Mouse (Mus musculus): ENCODE measurements around the gene Hoxa1. TPM values are rescaled to one million over a fixed set of nuclear protein-coding genes. Genes with fewer than 3 reads are reported as not detected.

Hoxa1 gene
- polyA plus RNA-seq, 1 experiment from 2014 or later: 1.8 TPM

GRCm38 (mm10) chr6:52183311-52184080, 25.4 kb upstream of the Hoxa1 start:
- Histone ChIP-seq H3K9me3 (ENCODE audit: control insufficient read depth, low read length) (no peaks in the 10 kb centered on the region), H3K4me3 (ENCODE audit: low read length) (peak overlapping the region; percentile 12), H3K27me3 (replicated peaks; ENCODE audit: control insufficient read depth, insufficient read depth, low read length) (peaks cover 48% of the 10 kb centered on the region), H3K4me2 (ENCODE audit: low read length) (peak overlapping the region; percentile 38), H3K4me1 (ENCODE audit: control insufficient read depth, insufficient read depth, low read depth, low read length) (no peaks in the 10 kb centered on the region; the same call in 1 of the 2 replicates), H3K36me3 (ENCODE audit: control insufficient read depth, insufficient read depth, low read length) (no peaks in the 10 kb centered on the region), H3K27ac (ENCODE audit: low read depth, low read length) (peak overlapping the region; percentile 75), H3K9ac (ENCODE audit: low read depth, low read length) (peak overlapping the region; percentile 41)
- no peak for ATAC-seq
- 13% methylated on average over 10 of the region's 10 CpGs for WGBS

DNA sequence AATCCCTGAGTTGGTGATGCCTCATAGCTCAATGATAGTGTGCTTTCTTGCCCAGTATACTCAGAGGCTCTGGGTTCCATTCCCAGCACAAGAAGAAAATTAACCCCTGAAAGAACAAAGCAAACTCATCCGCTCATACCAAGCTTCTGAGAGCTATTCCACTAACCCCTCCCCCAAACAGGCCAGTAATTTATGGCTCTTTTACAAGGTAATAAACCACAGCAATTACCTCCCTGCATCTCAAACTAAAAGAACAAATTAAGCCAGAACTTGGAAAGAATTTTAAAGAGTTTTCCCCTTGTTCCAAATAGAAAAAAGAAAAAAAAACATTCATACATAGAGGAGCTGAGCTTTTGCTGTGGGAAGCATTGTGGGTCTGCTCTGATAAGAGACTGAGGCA, 24.7 kb upstream of the Hoxa1 start:
- no peak overlapping the region; the same call in 1 of the 2 replicates for H3K4me3 ChIP-seq (ENCODE audit: low read length)
- H3K9me3 ChIP-seq (ENCODE audit: control insufficient read depth, low read length): no peaks in the 10 kb centered on the region
- peak overlapping the region; percentile 75 for H3K27ac ChIP-seq (ENCODE audit: low read depth, low read length)
- ATAC-seq: no peak
- WGBS: 22% methylated on average over 1 of the region's 1 CpGs
- peak overlapping the region; percentile 41 for H3K9ac ChIP-seq (ENCODE audit: low read depth, low read length)
- no peaks in the 10 kb centered on the region for H3K36me3 ChIP-seq (ENCODE audit: control insufficient read depth, insufficient read depth, low read length)
- peak overlapping the region; percentile 38 for H3K4me2 ChIP-seq (ENCODE audit: low read length)
- H3K27me3 ChIP-seq (replicated peaks; ENCODE audit: control insufficient read depth, insufficient read depth, low read length): peaks cover 49% of the 10 kb centered on the region
- no peaks in the 10 kb centered on the region; the same call in 1 of the 2 replicates for H3K4me1 ChIP-seq (ENCODE audit: control insufficient read depth, insufficient read depth, low read depth, low read length)

DNA sequence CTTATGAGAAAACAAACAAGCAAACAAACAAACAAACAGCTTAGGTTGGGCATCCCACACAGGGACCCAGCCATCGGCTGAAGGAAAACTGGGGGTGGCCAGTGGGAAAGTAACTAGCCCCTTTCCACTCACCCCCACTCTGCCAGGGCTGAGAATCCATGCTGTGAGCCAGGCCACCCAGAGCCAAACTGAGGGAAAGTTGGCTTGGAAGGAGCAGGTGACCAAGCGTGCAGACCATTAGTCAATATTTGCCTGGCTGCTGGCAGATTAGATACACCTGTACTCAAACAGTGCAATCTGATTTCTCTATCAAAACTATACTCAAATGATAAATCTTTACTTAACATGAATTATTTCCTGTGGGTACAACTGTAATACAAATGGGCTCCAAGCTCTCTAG, 23.9 kb upstream of the Hoxa1 start:
- Histone ChIP-seq H3K36me3 (ENCODE audit: control insufficient read depth, insufficient read depth, low read length) (no peaks in the 10 kb centered on the region), H3K4me1 (ENCODE audit: control insufficient read depth, insufficient read depth, low read depth, low read length) (no peaks in the 10 kb centered on the region; the same call in 1 of the 2 replicates), H3K9ac (ENCODE audit: low read depth, low read length) (no peak overlapping the region), H3K4me3 (ENCODE audit: low read length) (no peak overlapping the region), H3K9me3 (ENCODE audit: control insufficient read depth, low read length) (no peaks in the 10 kb centered on the region), H3K4me2 (ENCODE audit: low read length) (peak overlapping the region; percentile 64), H3K27ac (ENCODE audit: low read depth, low read length) (no peak overlapping the region), H3K27me3 (replicated peaks; ENCODE audit: control insufficient read depth, insufficient read depth, low read length) (peaks cover 44% of the 10 kb centered on the region)
- ATAC-seq: no peak
- 20% methylated on average over 2 of the region's 2 CpGs for WGBS

DNA sequence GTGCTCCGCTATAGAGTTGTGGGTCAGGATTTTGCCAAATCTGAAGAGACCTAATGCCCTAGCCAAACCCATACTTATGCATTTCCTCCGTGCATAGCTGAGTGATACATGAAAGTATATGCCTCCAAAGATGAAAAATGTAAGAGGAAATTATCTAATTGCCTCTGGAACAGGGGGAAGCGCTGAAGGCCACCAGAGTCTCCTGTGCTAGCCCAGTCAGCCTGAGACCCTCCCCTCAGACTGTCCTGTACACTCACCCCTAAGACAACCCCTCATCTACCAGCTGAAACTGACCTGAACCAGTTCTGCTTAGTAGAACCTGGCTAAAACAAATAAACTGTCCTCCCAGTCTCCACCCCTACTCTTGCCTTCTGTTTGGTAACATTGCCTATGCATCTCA, 22.6 kb upstream of the Hoxa1 start:
- Histone ChIP-seq H3K4me1 (ENCODE audit: control insufficient read depth, insufficient read depth, low read depth, low read length) (no peaks in the 10 kb centered on the region; the same call in 1 of the 2 replicates), H3K27me3 (replicated peaks; ENCODE audit: control insufficient read depth, insufficient read depth, low read length) (peaks cover 33% of the 10 kb centered on the region)
- 16% methylated on average over 3 of the region's 3 CpGs for WGBS

DNA sequence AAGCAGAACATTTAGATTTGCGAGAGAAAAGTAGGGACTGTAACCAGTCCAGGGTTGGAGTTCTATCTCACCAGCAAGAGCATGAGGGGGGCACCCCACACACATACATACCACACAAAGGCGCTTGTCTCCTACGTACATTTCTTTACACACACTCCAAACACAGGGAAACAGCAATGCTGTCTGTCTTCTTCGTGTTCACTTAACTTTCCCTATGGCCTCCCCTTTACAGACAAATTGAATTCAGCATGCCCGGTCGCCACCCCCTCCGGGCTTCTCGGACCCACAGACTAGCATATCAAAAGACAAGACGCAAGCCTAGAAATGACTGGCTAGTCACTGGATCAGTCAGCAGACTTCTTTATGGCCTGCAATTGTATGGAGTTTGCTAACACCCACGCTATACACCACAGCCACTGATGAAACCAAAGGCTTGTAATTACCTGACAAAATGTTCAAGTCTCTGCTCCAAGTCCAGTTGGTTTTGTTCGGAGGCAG, 22.1 kb upstream of the Hoxa1 start:
- H3K4me3 ChIP-seq (ENCODE audit: low read length): peak overlapping the region; percentile 52
- H3K36me3 ChIP-seq (ENCODE audit: control insufficient read depth, insufficient read depth, low read length): no peaks in the 10 kb centered on the region
- peaks cover 32% of the 10 kb centered on the region for H3K27me3 ChIP-seq (replicated peaks; ENCODE audit: control insufficient read depth, insufficient read depth, low read length)
- H3K4me1 ChIP-seq (ENCODE audit: control insufficient read depth, insufficient read depth, low read depth, low read length): no peaks in the 10 kb centered on the region
- WGBS: 6% methylated on average over 11 of the region's 11 CpGs
- peak overlapping the region; percentile 64 for H3K4me2 ChIP-seq (ENCODE audit: low read length)
- H3K9me3 ChIP-seq (ENCODE audit: control insufficient read depth, low read length): no peaks in the 10 kb centered on the region
- no peak for ATAC-seq
- peak overlapping the region; percentile 90 for H3K27ac ChIP-seq (ENCODE audit: low read depth, low read length)
- H3K9ac ChIP-seq (ENCODE audit: low read depth, low read length): peak overlapping the region; percentile 69

More for the DNA sequence above, 22.6 kb upstream of the Hoxa1 start:
- H3K4me3 ChIP-seq (ENCODE audit: low read length): peak overlapping the region; percentile 52
- H3K9me3 ChIP-seq (ENCODE audit: control insufficient read depth, low read length): no peaks in the 10 kb centered on the region
- peak overlapping the region; percentile 69 for H3K9ac ChIP-seq (ENCODE audit: low read depth, low read length)
- ATAC-seq: no peak
- H3K4me2 ChIP-seq (ENCODE audit: low read length): peak overlapping the region; percentile 64
- H3K27ac ChIP-seq (ENCODE audit: low read depth, low read length): peak overlapping the region; percentile 90
- H3K36me3 ChIP-seq (ENCODE audit: control insufficient read depth, insufficient read depth, low read length): no peaks in the 10 kb centered on the region

DNA sequence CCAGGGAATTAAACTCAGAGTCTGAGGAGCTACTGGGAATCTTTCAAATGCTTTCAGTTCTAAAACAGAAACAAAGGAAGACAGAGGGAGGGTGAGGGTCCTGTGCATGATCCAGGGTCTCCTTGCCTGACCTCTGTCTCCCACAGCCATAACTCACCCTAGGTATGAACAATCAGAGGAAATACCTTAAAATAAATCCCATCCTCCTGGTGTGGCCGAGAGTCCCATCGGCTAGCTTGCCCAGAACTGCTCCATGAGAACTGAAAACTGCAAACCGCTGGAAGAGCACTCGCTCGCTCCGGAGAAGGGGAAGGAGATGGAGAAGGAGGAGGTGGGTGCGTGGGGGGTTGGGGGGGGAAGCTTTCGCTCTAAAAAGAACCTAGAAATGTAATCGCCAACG, 21.6 kb upstream of the Hoxa1 start:
- Histone ChIP-seq H3K4me3 (ENCODE audit: low read length) (peak overlapping the region; percentile 52), H3K9me3 (ENCODE audit: control insufficient read depth, low read length) (no peaks in the 10 kb centered on the region), H3K27ac (ENCODE audit: low read depth, low read length) (peak overlapping the region; percentile 90), H3K4me1 (ENCODE audit: control insufficient read depth, insufficient read depth, low read depth, low read length) (no peaks in the 10 kb centered on the region), H3K27me3 (replicated peaks; ENCODE audit: control insufficient read depth, insufficient read depth, low read length) (peaks cover 36% of the 10 kb centered on the region), H3K4me2 (ENCODE audit: low read length) (peak overlapping the region; percentile 64), H3K36me3 (ENCODE audit: control insufficient read depth, insufficient read depth, low read length) (no peaks in the 10 kb centered on the region), H3K9ac (ENCODE audit: low read depth, low read length) (peak overlapping the region; percentile 69)
- no peak for ATAC-seq
- 2% methylated on average over 10 of the region's 10 CpGs for WGBS

- Histone ChIP-seq H3K27me3 (replicated peaks; ENCODE audit: control insufficient read depth, insufficient read depth, low read length) (peaks cover 38% of the 10 kb centered on the region), H3K4me2 (ENCODE audit: low read length) (peak overlapping the region; percentile 64), H3K9me3 (ENCODE audit: control insufficient read depth, low read length) (no peaks in the 10 kb centered on the region), H3K27ac (ENCODE audit: low read depth, low read length) (peak overlapping the region; percentile 90), H3K4me3 (ENCODE audit: low read length) (peak overlapping the region; percentile 52), H3K4me1 (ENCODE audit: control insufficient read depth, insufficient read depth, low read depth, low read length) (no peaks in the 10 kb centered on the region), H3K9ac (ENCODE audit: low read depth, low read length) (peak overlapping the region; percentile 69), H3K36me3 (ENCODE audit: control insufficient read depth, insufficient read depth, low read length) (no peaks in the 10 kb centered on the region)
- WGBS: 1% methylated on average over 4 of the region's 4 CpGs
- ATAC-seq: no peak
Measured at GRCm38 (mm10) chr6:52178918-52179665, 21.0 kb upstream of the Hoxa1 start.

DNA sequence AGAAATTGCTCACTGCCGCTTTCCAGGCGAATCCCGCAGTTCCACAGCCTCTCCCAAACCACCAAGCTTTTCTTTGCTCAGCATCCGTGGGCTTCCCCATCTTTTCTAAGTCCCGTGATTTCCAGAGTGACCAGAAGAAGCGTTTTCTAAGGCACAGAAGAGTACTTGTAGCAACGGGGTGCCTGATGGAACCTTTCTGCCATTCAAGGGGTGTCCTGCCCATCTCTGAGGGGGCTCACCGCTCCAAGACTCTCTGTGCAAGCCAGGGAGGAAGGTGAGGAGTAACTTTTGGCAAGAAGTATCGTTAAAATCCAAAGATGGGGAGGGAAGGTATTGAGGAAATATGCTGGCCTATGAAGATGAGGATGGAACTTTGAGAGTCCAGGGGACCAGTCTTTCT, 19.7 kb upstream of the Hoxa1 start:
- no peaks in the 10 kb centered on the region for H3K4me1 ChIP-seq (ENCODE audit: control insufficient read depth, insufficient read depth, low read depth, low read length)

More for the DNA sequence above, 19.7 kb upstream of the Hoxa1 start:
- H3K27me3 ChIP-seq (replicated peaks; ENCODE audit: control insufficient read depth, insufficient read depth, low read length): peaks cover 34% of the 10 kb centered on the region
- peak overlapping the region; percentile 69 for H3K9ac ChIP-seq (ENCODE audit: low read depth, low read length)
- peak overlapping the region; percentile 52 for H3K4me3 ChIP-seq (ENCODE audit: low read length)
- H3K36me3 ChIP-seq (ENCODE audit: control insufficient read depth, insufficient read depth, low read length): no peaks in the 10 kb centered on the region
- ATAC-seq: no peak
- no peaks in the 10 kb centered on the region for H3K9me3 ChIP-seq (ENCODE audit: control insufficient read depth, low read length)
- H3K27ac ChIP-seq (ENCODE audit: low read depth, low read length): peak overlapping the region; percentile 90
- 3% methylated on average over 9 of the region's 9 CpGs for WGBS
- peak overlapping the region; percentile 64 for H3K4me2 ChIP-seq (ENCODE audit: low read length)

Measured in hindbrain, embryonic 16.5 days (tissue).